Mouse (Mus musculus) liver, embryonic 14.5 days (tissue): ENCODE measurements around the gene E2f6. TPM values are rescaled to one million over a fixed set of nuclear protein-coding genes. Genes with fewer than 3 reads are reported as not detected.

Experiments
- ATAC-seq: fragments of 200-750 bp; cut with Nextera tagmentation; 2 replicates; pipeline ENCODE4 v1.8.0; 2017; ENCODE audit warnings: moderate number of reproducible peaks, mild to moderate bottlenecking, moderate library complexity; ENCODE audit not compliant: insufficient read depth
- DNase-seq, 3 experiments: peaks; one replicate each; pipeline ENCODE4 v3.0.0-alpha.2; 2012 to 2013; ENCODE audit warnings: low read depth in 3 of 3, low spot score in 3 of 3
- H3K27ac ChIP-seq: fragments of 300-500 bp; sonication (generic); 2 replicates; pipeline ENCODE4 v1.5.1; 2014; ENCODE audit warnings: moderate library complexity, mild to moderate bottlenecking, control low read depth, inconsistent platforms
- H3K27me3 ChIP-seq: fragments of 300-500 bp; sonication (generic); 2 replicates; pipeline ENCODE4 v1.6.1; 2014; ENCODE audit warnings: mild to moderate bottlenecking, low read length, moderate library complexity; ENCODE audit not compliant: control insufficient read depth, insufficient read depth
- H3K36me3 ChIP-seq: fragments of 300-500 bp; sonication (generic); replicated peaks from 2 replicates; pipeline ENCODE4 v1.6.1; 2014; ENCODE audit warnings: low read depth; ENCODE audit not compliant: control insufficient read depth, insufficient read depth
- H3K4me1 ChIP-seq, 2 experiments: fragments of 200-500 bp in 1 of 2; fragments of 300-500 bp in 1 of 2; sonication (generic) in 1 of 2; replicated peaks; 2 replicates each; pipeline ENCODE4 v1.6.1; 2012 to 2014; ENCODE audit warnings: antibody characterized with exemption in 1 of 2, inconsistent platforms in 1 of 2, low read length in 1 of 2; ENCODE audit not compliant: control insufficient read depth in 2 of 2, insufficient read depth in 2 of 2
- H3K4me2 ChIP-seq: fragments of 300-500 bp; sonication (generic); 2 replicates; pipeline ENCODE4 v1.6.1; 2014; ENCODE audit warnings: low read depth, mild to moderate bottlenecking, control low read depth, moderate library complexity
- H3K4me3 ChIP-seq, 2 experiments: fragments of 200-500 bp in 1 of 2; fragments of 300-500 bp in 1 of 2; sonication (generic) in 1 of 2; 2 replicates each; pipeline ENCODE4 v1.5.1; 2012 to 2014; ENCODE audit warnings: low read depth in 2 of 2, low read length in 2 of 2, mild to moderate bottlenecking in 2 of 2, control low read depth in 1 of 2, inconsistent platforms in 1 of 2, moderate library complexity in 1 of 2; ENCODE audit not compliant: insufficient read depth in 1 of 2
- H3K9ac ChIP-seq: fragments of 300-500 bp; sonication (generic); replicated peaks from 2 replicates; pipeline ENCODE4 v1.6.1; 2014; ENCODE audit warnings: mild to moderate bottlenecking, control low read depth, moderate library complexity
- H3K9me3 ChIP-seq: fragments of 300-500 bp; sonication (generic); 2 replicates; pipeline ENCODE4 v1.6.1; 2016; ENCODE audit warnings: low read length, mixed read lengths; ENCODE audit not compliant: control insufficient read depth
- CTCF ChIP-seq: IDR thresholded peaks from 2 replicates; pipeline ENCODE4 v1.5.1; 2016; ENCODE audit warnings: antibody characterized with exemption, low read depth, control low read depth
- EP300 ChIP-seq: IDR thresholded peaks from 2 replicates; pipeline ENCODE4 v1.6.1; 2016; ENCODE audit warnings: antibody characterized with exemption, low read depth
- WGBS: fragments of 180-500 bp; shearing (Covaris S2); extraction: QIAGEN DNeasy Blood & Tissue Kit; methylation state at CpG from one replicate; pipeline ENCODE4 v1.1.7; 2014; ENCODE audit not compliant: insufficient replicate concordance; 5-methylcytosine and 5-hydroxymethylcytosine counted together
- polyA plus RNA-seq, 2 experiments: library from polyadenylated mRNA; depleted of rRNA in 1 of 2; stranded (reverse) in 1 of 2; unstranded in 1 of 2; fragments of >200 nt; fragmentation: Nextera tagmentation in 1 of 2; extraction: Ambion mirVana in 1 of 2; gene quantifications; 2 replicates each; pipeline versions ENCODE4 v1.2.1 to v1.2.3; 2012 to 2014

Gene E2f6
- polyA plus RNA-seq, 2 experiments, result 14.3 to 15.5 TPM

DNA sequence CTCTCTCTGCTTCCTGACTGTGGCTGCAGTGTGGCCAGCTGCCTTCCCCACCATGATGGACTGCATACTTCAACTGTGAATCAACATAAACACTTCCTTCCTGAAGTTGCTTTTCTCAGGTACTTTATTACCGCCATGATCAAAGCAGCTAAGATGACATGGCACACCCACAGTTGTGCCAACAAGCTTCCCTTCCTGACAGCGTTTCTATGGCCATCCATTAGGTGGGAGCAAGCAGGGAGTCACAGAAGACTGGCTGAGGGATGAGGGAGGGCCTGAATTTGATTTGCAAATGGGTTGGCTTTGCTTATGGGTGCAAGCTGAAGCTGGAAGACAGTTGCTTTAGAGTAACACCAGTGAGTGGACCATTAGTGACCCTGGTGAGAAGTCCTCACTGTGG is 39.1 kb downstream of the E2f6 start:
- H3K4me3 ChIP-seq, result no peak overlapping the region
- no peaks in the 10 kb centered on the region for H3K36me3 ChIP-seq
- no peak for ATAC-seq
- no peaks in the 10 kb centered on the region for H3K27me3 ChIP-seq
- 27% methylated on average over 2 of the region's 2 CpGs for WGBS
- no peak for TF ChIP-seq CTCF
- no peak for TF ChIP-seq EP300
- H3K4me1 ChIP-seq, result no peaks in the 10 kb centered on the region
- no peak overlapping the region for H3K27ac ChIP-seq
- H3K9me3 ChIP-seq, result no peaks in the 10 kb centered on the region
- H3K4me2 ChIP-seq, result no peak overlapping the region
- no peak overlapping the region for H3K9ac ChIP-seq
- no peak for DNase-seq

GRCm38 (mm10) chr12:16850431-16851375 is 39.9 kb downstream of the E2f6 start:
- no peak for DNase-seq

GRCm38 (mm10) chr12:16853431-16854165 is 42.8 kb downstream of the E2f6 start:
- Histone ChIP-seq H3K9me3 (no peaks in the 10 kb centered on the region), H3K4me2 (no peak overlapping the region), H3K4me1 (no peaks in the 10 kb centered on the region), H3K4me3 (no peak overlapping the region), H3K27ac (no peak overlapping the region), H3K36me3 (no peaks in the 10 kb centered on the region), H3K9ac (no peak overlapping the region), H3K27me3 (no peaks in the 10 kb centered on the region)
- TF ChIP-seq EP300 (no peak), CTCF (no peak)
- DNase-seq, result no peak
- ATAC-seq, result no peak
- 61% methylated on average over 11 of the region's 11 CpGs for WGBS

More at GRCm38 (mm10) chr12:16850431-16851375, 39.9 kb downstream of the E2f6 start:
- Histone ChIP-seq H3K27ac (no peak overlapping the region), H3K4me2 (no peak overlapping the region), H3K4me3 (no peak overlapping the region), H3K9me3 (no peaks in the 10 kb centered on the region), H3K4me1 (no peaks in the 10 kb centered on the region), H3K27me3 (no peaks in the 10 kb centered on the region), H3K9ac (no peak overlapping the region), H3K36me3 (no peaks in the 10 kb centered on the region)
- 43% methylated on average over 16 of the region's 16 CpGs for WGBS
- TF ChIP-seq CTCF, result no peak
- TF ChIP-seq EP300, result no peak
- ATAC-seq, result no peak

DNA sequence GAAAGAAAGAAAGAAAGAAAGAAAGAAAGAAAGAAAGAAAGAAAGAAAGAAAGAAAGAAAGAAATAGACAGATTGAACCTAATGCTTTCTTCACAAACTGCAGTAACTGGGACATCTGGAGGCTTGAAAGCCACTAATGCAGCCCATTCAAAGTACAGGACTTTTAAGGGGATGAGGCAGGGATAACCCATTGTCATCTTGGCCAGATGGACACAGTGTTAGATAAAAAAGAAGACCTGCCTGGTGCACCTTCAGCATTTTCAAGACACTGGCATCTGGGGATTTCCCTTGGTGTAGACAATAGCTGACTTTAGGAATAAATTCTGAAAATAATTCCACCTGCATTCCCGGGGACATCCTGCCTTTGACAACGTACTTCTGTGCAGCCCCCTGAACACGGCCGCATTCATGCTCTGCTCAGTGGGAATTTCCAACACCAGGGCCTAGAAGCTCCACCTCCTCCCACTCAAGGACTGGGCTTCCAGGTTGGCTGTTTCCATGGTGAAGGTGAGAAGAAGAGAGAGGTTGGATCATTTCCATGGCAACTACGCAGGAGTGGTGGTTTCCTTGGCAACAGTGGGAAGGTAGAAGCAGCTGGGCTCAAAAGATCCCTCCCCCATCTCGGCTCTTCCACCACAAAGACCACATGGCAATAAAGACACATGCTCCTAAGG is 45.0 kb downstream of the E2f6 start:
- DNase-seq (no peak), ATAC-seq (no peak)
- Histone ChIP-seq H3K9ac (no peak overlapping the region), H3K36me3 (no peaks in the 10 kb centered on the region), H3K9me3 (no peaks in the 10 kb centered on the region), H3K27ac (no peak overlapping the region), H3K4me3 (no peak overlapping the region), H3K4me2 (no peak overlapping the region), H3K27me3 (no peaks in the 10 kb centered on the region), H3K4me1 (no peaks in the 10 kb centered on the region)
- 53% methylated on average over 6 of the region's 6 CpGs for WGBS
- TF ChIP-seq EP300 (no peak), CTCF (no peak)

DNA sequence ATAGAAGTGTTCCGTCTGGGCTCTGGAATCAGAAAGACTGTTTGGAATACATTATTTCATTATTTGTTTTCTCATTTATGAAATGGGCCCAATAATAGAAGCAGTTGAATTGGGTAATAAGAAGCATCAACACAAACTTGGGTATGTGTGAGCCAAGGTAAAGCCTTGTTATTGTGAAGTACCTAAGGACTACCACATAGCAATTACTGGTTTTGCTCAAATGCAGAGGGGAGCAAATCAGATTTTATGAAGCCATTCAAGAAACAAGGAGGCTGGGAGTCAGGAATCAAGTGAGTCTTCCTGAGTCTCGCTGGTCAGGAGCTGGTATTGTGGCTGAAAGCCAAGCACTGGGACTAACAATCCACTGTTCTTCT is 45.5 kb downstream of the E2f6 start:
- H3K4me2 ChIP-seq, result no peak overlapping the region
- no peak overlapping the region for H3K27ac ChIP-seq
- no peak for DNase-seq
- no peak overlapping the region for H3K9ac ChIP-seq
- H3K27me3 ChIP-seq, result no peaks in the 10 kb centered on the region
- H3K4me3 ChIP-seq, result no peak overlapping the region
- 63% methylated on average over 2 of the region's 2 CpGs for WGBS
- H3K36me3 ChIP-seq, result no peaks in the 10 kb centered on the region
- no peaks in the 10 kb centered on the region for H3K9me3 ChIP-seq
- ATAC-seq, result no peak
- no peaks in the 10 kb centered on the region for H3K4me1 ChIP-seq
- no peak for TF ChIP-seq CTCF
- TF ChIP-seq EP300, result no peak
